Mouse (Mus musculus): ENCODE data around the gene Olfr735. TPM values are rescaled to one million over a fixed set of nuclear protein-coding genes. Genes with fewer than 3 reads are reported as not detected.

The Olfr735 gene
- polyA plus RNA-seq (2012; rRNA removed), result 0.07 TPM in 1 of 2 replicates, not detected in the other

DNA sequence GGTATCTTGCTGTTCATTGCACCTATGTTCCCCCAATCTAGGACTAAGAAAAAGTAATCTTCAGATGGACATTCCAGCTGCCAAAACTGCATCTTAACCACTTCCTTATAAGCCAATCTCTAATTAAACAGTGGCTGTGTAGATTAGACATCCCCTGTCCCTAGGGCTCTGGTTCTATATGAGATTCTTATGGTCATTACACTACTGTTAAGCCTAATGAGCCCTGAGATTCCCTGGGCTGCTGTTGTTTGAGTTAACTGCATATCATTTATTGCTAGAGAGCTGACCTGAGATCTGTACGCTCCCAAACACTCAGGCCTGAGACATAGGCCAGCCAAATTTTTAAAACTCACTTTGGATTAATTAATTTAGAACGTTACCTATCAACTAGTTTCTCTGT, at the start of gene Olfr735:
TSS of gene Olfr735 (minus strand) at position 77 of the 400 bp plus-strand sequence.
- DNase-seq (ENCODE audit: low spot score), result no peak

DNA sequence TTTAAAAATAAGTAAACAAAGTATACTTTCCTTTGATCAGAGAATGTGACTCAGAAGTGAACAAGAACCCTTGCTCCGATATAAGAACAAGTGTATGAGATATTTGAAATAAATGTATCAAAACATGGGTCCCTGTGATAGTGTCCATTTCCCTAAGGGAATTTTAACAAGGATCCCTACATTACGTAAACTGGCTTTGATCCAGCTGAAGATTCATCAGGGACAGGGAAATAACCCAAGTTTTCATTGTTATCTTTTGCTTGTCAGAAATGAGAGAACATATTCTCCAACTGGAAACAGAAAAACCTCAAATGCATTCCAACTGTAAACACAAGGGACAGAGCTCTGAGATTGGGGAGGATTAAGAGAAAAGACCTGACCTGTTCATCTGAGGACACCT, 32.2 kb upstream of the Olfr735 start, which contains the start of gene Olfr736:
TSS of gene Olfr736 (plus strand) at position 301 of the 400 bp plus-strand sequence.
- no peak for DNase-seq (ENCODE audit: low spot score)

DNA sequence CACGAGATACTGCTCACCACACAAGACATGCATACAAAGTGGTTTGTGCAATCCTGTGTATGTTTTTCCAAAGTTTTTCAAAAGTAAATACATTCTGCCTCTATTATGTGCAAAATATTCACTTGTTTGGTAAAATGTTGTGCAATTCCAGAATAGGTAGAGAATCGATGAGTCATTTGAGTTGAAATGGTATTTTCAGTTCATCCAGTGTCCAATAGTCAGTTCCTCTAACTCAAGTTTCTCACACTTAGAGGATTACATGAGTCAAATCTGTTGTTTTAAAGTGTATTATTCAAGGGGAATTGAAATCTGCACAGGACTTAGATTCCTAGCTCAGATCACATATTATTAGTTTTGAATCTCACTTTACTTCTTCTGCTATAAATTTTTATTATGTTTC, 14.9 kb upstream of the Olfr735 start:
- DNase-seq (ENCODE audit: low spot score), result no peak

DNA sequence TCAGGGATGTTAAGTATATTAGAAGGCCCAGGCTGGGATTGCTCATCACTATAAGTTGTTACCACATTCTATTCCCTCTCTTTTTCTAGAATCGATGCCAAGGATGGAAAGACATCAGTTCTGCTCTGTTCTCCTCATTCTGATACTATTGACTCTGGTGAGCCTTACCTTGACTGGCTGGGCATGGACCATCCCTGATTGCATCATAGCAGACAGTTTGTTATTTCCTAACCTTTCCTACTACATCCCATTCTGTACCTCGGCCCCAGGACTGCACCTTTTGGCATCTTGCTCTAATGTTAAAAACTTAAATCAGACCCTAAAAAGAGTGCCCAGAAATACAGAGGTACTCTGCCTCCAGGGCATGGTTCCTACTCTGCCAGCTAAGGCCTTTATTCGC, 11.8 kb upstream of the Olfr735 start:
- no peak for DNase-seq (ENCODE audit: low spot score)

DNA sequence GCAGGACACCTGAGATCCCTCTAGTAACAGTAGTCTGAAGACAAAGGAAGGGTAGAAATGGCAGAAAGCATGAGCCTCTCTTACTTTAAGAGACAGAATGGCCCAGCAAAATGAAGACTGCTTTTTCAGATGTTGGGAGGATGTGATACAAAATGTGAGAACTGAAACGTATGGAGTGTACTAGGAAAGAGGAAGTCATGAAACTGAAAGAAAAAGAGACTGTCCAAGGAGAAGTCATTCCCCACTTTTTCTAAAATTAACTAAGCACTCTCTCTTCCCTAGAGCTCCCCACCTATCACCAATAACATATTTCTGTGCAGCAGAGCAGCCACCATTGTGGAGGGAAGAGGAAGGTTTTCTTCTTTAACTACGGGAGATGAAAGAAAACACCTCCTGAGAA, 8.9 kb upstream of the Olfr735 start, which contains the start of gene Tlr11:
TSS of gene Tlr11 (plus strand) at position 322 of the 400 bp plus-strand sequence.
- no peak for DNase-seq (ENCODE audit: low spot score)

GRCm38 (mm10) chr14:50356725-50357124, 8.1 kb upstream of the Olfr735 start:
- DNase-seq (ENCODE audit: low spot score), result no peak

DNA sequence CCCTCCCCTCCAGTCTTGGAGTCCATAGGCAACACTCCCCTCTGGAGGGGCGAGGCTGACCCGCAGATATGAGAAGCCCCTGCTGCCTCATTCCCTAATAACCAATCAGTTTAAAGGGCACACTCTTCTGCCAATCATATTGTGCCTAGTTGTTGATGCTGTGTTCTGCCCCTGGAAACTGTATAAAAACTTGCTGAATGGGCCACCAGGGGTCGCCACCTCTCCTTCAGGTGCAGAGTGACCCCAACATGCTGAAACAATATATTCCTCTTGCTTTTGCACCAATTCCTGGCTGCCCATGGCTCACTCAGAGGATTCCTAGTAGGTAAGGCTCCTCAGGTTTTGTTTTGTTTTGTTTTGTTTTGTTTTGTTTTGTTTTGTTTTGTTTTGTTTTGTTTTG, 3.8 kb upstream of the Olfr735 start:
- no peak for DNase-seq (ENCODE audit: low spot score)

GRCm38 (mm10) chr14:50326661-50327060, 22.0 kb downstream of the Olfr735 start, which contains the start of gene Olfr734:
Olfr734 (minus strand) TSS chr14:50326761.
- DNase-seq (ENCODE audit: low spot score), result no peak

GRCm38 (mm10) chr14:50301422-50301821, 47.2 kb downstream of the Olfr735 start, which contains the start of gene Olfr733:
Olfr733 (minus strand) TSS chr14:50301522.
- no peak for DNase-seq (ENCODE audit: low spot score)

Other genes with a start within 250 kb of the Olfr735 start
- gene Olfr727, start 225.7 kb downstream of the Olfr735 start, polyA plus RNA-seq (2012; rRNA removed), result not detected in 2 replicates
- gene Olfr728, start 206.2 kb downstream of the Olfr735 start, polyA plus RNA-seq (2012; rRNA removed), result not detected in 2 replicates
- gene Olfr729, start 196.0 kb downstream of the Olfr735 start, polyA plus RNA-seq (2012; rRNA removed), result not detected in 2 replicates
- not detected in 2 replicates for gene Olfr730, start 160.7 kb downstream of the Olfr735 start, polyA plus RNA-seq (2012; rRNA removed)
- gene Olfr731, start 107.0 kb downstream of the Olfr735 start, polyA plus RNA-seq (2012; rRNA removed), result not detected in 2 replicates
- gene Olfr732, start 64.7 kb downstream of the Olfr735 start, polyA plus RNA-seq (2012; rRNA removed), result not detected in 2 replicates
- gene Olfr733, start 47.4 kb downstream of the Olfr735 start, polyA plus RNA-seq (2012; rRNA removed), result not detected in 2 replicates
- not detected in 2 replicates for gene Olfr734, start 22.1 kb downstream of the Olfr735 start, polyA plus RNA-seq (2012; rRNA removed)
- gene Tlr11, start 9.0 kb upstream of the Olfr735 start, polyA plus RNA-seq (2012; rRNA removed), result 1.1 and 1.4 TPM in 2 replicates
- gene Olfr736, start 32.3 kb upstream of the Olfr735 start, polyA plus RNA-seq (2012; rRNA removed), result not detected in 2 replicates
- not detected in 2 replicates for gene Olfr738, start 58.7 kb upstream of the Olfr735 start, polyA plus RNA-seq (2012; rRNA removed)
- gene Olfr739, start 69.8 kb upstream of the Olfr735 start, polyA plus RNA-seq (2012; rRNA removed), result not detected in 2 replicates
- not detected in 2 replicates for gene Olfr740, start 96.7 kb upstream of the Olfr735 start, polyA plus RNA-seq (2012; rRNA removed)
- gene Olfr741, start 123.9 kb upstream of the Olfr735 start, polyA plus RNA-seq (2012; rRNA removed), result not detected in 2 replicates
- gene Olfr742, start 154.7 kb upstream of the Olfr735 start, polyA plus RNA-seq (2012; rRNA removed), result not detected in 2 replicates
- gene Olfr743, start 173.0 kb upstream of the Olfr735 start, polyA plus RNA-seq (2012; rRNA removed), result not detected in 2 replicates